Mouse (Mus musculus) hindbrain, embryonic 16.5 days (tissue): Measurements from ENCODE around the gene Gli2. TPM values are rescaled to one million over a fixed set of nuclear protein-coding genes. Genes with fewer than 3 reads are reported as not detected.

Experiments
- ATAC-seq: fragments of 200-750 bp; cut with Nextera tagmentation; 2 replicates; pipeline ENCODE4 v1.8.0; 2017; ENCODE audit warnings: moderate TSS enrichment, moderate library complexity
- H3K27ac ChIP-seq: fragments of 300-500 bp; sonication (generic); 2 replicates; pipeline ENCODE4 v1.5.1; 2014; ENCODE audit warnings: low read depth, mild to moderate bottlenecking, control low read depth, low read length, moderate library complexity
- H3K27me3 ChIP-seq: fragments of 300-500 bp; sonication (generic); replicated peaks from 2 replicates; pipeline ENCODE4 v1.6.1; 2014; ENCODE audit warnings: low read length; ENCODE audit not compliant: control insufficient read depth, insufficient read depth
- H3K36me3 ChIP-seq: fragments of 300-500 bp; sonication (generic); 2 replicates; pipeline ENCODE4 v1.6.1; 2014; ENCODE audit warnings: mild to moderate bottlenecking, low read length, moderate library complexity, mixed read lengths; ENCODE audit not compliant: control insufficient read depth, insufficient read depth
- H3K4me1 ChIP-seq: fragments of 300-500 bp; sonication (generic); 2 replicates; pipeline ENCODE4 v1.6.1; 2014; ENCODE audit warnings: low read depth, low read length; ENCODE audit not compliant: control insufficient read depth, insufficient read depth
- H3K4me2 ChIP-seq: fragments of 300-500 bp; sonication (generic); 2 replicates; pipeline ENCODE4 v1.6.1; 2014; ENCODE audit warnings: mild to moderate bottlenecking, low read length, control low read depth, moderate library complexity
- H3K4me3 ChIP-seq: fragments of 300-500 bp; sonication (generic); 2 replicates; pipeline ENCODE4 v1.5.1; 2014; ENCODE audit warnings: mild to moderate bottlenecking, low read length, control low read depth, moderate library complexity
- H3K9ac ChIP-seq: fragments of 300-500 bp; sonication (generic); 2 replicates; pipeline ENCODE4 v1.6.1; 2014; ENCODE audit warnings: low read depth, mild to moderate bottlenecking, control low read depth, low read length, moderate library complexity
- H3K9me3 ChIP-seq: fragments of 300-500 bp; sonication (generic); 2 replicates; pipeline ENCODE4 v1.6.1; 2014; ENCODE audit warnings: mild to moderate bottlenecking, low read length, moderate library complexity; ENCODE audit not compliant: control insufficient read depth
- WGBS: fragments of 180-500 bp; shearing (Covaris S2); extraction: QIAGEN DNeasy Blood & Tissue Kit; methylation state at CpG from one replicate; pipeline ENCODE4 v1.1.7; 2014; 5-methylcytosine and 5-hydroxymethylcytosine counted together
- polyA plus RNA-seq: library from polyadenylated mRNA; unstranded; fragments of >200 nt; fragmentation: Nextera tagmentation; extraction: Ambion mirVana; gene quantifications from 2 replicates; pipeline ENCODE4 v1.2.1, GENCODE M21; 2015

Gli2 gene
- polyA plus RNA-seq, 1 experiment from 2014 or later = 1.8 TPM

GRCm38 (mm10) chr1:119022311-119022710 lies 31.1 kb downstream of the Gli2 start:
- Histone ChIP-seq H3K27ac (no peak overlapping the region), H3K4me2 (no peak overlapping the region), H3K36me3 (no peaks in the 10 kb centered on the region), H3K9ac (no peak overlapping the region), H3K4me3 (no peak overlapping the region), H3K27me3 (no peaks in the 10 kb centered on the region), H3K9me3 (no peaks in the 10 kb centered on the region), H3K4me1 (peaks cover 7% of the 10 kb centered on the region)
- ATAC-seq = no peak
- WGBS = 85% methylated on average over 1 of the region's 1 CpGs

- Histone ChIP-seq H3K4me1 (peaks cover 4% of the 10 kb centered on the region), H3K9ac (no peak overlapping the region), H3K9me3 (no peaks in the 10 kb centered on the region), H3K27me3 (no peaks in the 10 kb centered on the region), H3K27ac (no peak overlapping the region), H3K4me3 (no peak overlapping the region), H3K4me2 (no peak overlapping the region), H3K36me3 (no peaks in the 10 kb centered on the region)
- WGBS = 65% methylated on average over 2 of the region's 2 CpGs
- peak; percentile 74 for ATAC-seq
These were observed 33.3 kb downstream of the Gli2 start for GRCm38 (mm10) chr1:119020092-119020491.

GRCm38 (mm10) chr1:119019056-119019455 lies 34.4 kb downstream of the Gli2 start:
- H3K4me2 ChIP-seq = no peak overlapping the region
- H3K4me3 ChIP-seq = no peak overlapping the region
- H3K27me3 ChIP-seq = no peaks in the 10 kb centered on the region
- no peaks in the 10 kb centered on the region for H3K36me3 ChIP-seq
- no peak overlapping the region for H3K9ac ChIP-seq
- peaks cover 4% of the 10 kb centered on the region for H3K4me1 ChIP-seq
- H3K9me3 ChIP-seq = no peaks in the 10 kb centered on the region
- no peak for ATAC-seq
- H3K27ac ChIP-seq = no peak overlapping the region

- no peak overlapping the region for H3K9ac ChIP-seq
These were observed 36.6 kb downstream of the Gli2 start for GRCm38 (mm10) chr1:119016866-119017265.

GRCm38 (mm10) chr1:119015108-119015507 lies 38.3 kb downstream of the Gli2 start:
- Histone ChIP-seq H3K4me1 (no peaks in the 10 kb centered on the region), H3K4me3 (no peak overlapping the region), H3K9ac (no peak overlapping the region), H3K4me2 (no peak overlapping the region), H3K27me3 (no peaks in the 10 kb centered on the region), H3K9me3 (no peaks in the 10 kb centered on the region), H3K27ac (no peak overlapping the region), H3K36me3 (no peaks in the 10 kb centered on the region)
- ATAC-seq = no peak
- 76% methylated on average over 6 of the region's 6 CpGs for WGBS

More at GRCm38 (mm10) chr1:119016866-119017265, 36.6 kb downstream of the Gli2 start:
- Histone ChIP-seq H3K27ac (no peak overlapping the region), H3K36me3 (no peaks in the 10 kb centered on the region), H3K4me3 (no peak overlapping the region), H3K9me3 (no peaks in the 10 kb centered on the region), H3K4me2 (no peak overlapping the region), H3K27me3 (no peaks in the 10 kb centered on the region), H3K4me1 (no peaks in the 10 kb centered on the region)
- WGBS = 70% methylated on average over 3 of the region's 3 CpGs
- ATAC-seq = no peak

GRCm38 (mm10) chr1:119008949-119009348 lies 44.5 kb downstream of the Gli2 start:
- ATAC-seq = no peak
- H3K27me3 ChIP-seq = no peaks in the 10 kb centered on the region

GRCm38 (mm10) chr1:119003852-119004398 lies 49.5 kb downstream of the Gli2 start:
- Histone ChIP-seq H3K4me1 (peaks cover 13% of the 10 kb centered on the region), H3K9me3 (no peaks in the 10 kb centered on the region), H3K27ac (no peak overlapping the region), H3K27me3 (no peaks in the 10 kb centered on the region), H3K4me2 (no peak overlapping the region), H3K4me3 (no peak overlapping the region), H3K9ac (no peak overlapping the region), H3K36me3 (no peaks in the 10 kb centered on the region)
- ATAC-seq = no peak
- 43% methylated on average over 1 of the region's 1 CpGs for WGBS

More at GRCm38 (mm10) chr1:119008949-119009348, 44.5 kb downstream of the Gli2 start:
- no peak overlapping the region for H3K27ac ChIP-seq
- H3K9me3 ChIP-seq = no peaks in the 10 kb centered on the region
- no peak overlapping the region for H3K4me3 ChIP-seq
- no peaks in the 10 kb centered on the region for H3K36me3 ChIP-seq
- H3K9ac ChIP-seq = no peak overlapping the region
- H3K4me1 ChIP-seq = peaks cover 3% of the 10 kb centered on the region; the same call in 1 of the 2 replicates
- no peak overlapping the region for H3K4me2 ChIP-seq

GRCm38 (mm10) chr1:119001454-119002034 lies 51.9 kb downstream of the Gli2 start:
- no peak overlapping the region for H3K27ac ChIP-seq
- H3K4me1 ChIP-seq = peaks cover 13% of the 10 kb centered on the region
- H3K27me3 ChIP-seq = no peaks in the 10 kb centered on the region
- ATAC-seq = peak; percentile 65
- H3K9me3 ChIP-seq = no peaks in the 10 kb centered on the region
- H3K4me2 ChIP-seq = no peak overlapping the region
- WGBS = 32% methylated on average over 12 of the region's 12 CpGs
- H3K9ac ChIP-seq = no peak overlapping the region; the same call in 1 of the 2 replicates
- H3K36me3 ChIP-seq = no peaks in the 10 kb centered on the region
- no peak overlapping the region for H3K4me3 ChIP-seq

GRCm38 (mm10) chr1:118994482-118995105 lies 58.8 kb downstream of the Gli2 start:
- H3K9me3 ChIP-seq = no peaks in the 10 kb centered on the region
- H3K4me1 ChIP-seq = no peaks in the 10 kb centered on the region; the same call in 1 of the 2 replicates
- no peak overlapping the region for H3K9ac ChIP-seq
- no peak overlapping the region for H3K27ac ChIP-seq
- H3K27me3 ChIP-seq = no peaks in the 10 kb centered on the region
- no peaks in the 10 kb centered on the region for H3K36me3 ChIP-seq
- H3K4me3 ChIP-seq = no peak overlapping the region
- ATAC-seq = peak; percentile 55; the same call in 1 of the 2 replicates
- WGBS = 78% methylated on average over 8 of the region's 8 CpGs
- H3K4me2 ChIP-seq = no peak overlapping the region
